Mouse (Mus musculus) adrenal gland, postnatal 4 days (tissue): Measurements from ENCODE around the gene Rexo5. TPM values are rescaled to one million over a fixed set of nuclear protein-coding genes. Genes with fewer than 3 reads are reported as not detected.
A peak's percentile ranks its signal among the peaks of the same experiment; 100 is the strongest.

ENCODE experiments used
- DNase-seq, 2 experiments: peaks; one replicate each; pipeline ENCODE4 v3.0.0; 2021 to 2022; ENCODE audit warnings: low spot score in 2 of 2, mixed read lengths in 2 of 2
- total RNA-seq, 2 experiments: library from RNA; stranded (reverse); gene quantifications; 2 replicates each; pipeline ENCODE4 v1.2.3; 2021

The Rexo5 gene
- total RNA-seq, 2 experiments from 2014 or later, result 12.4 to 13.6 TPM

GRCm38 (mm10) chr7:119841820-119842449 is 48.1 kb downstream of the Rexo5 start:
- no peak for DNase-seq

DNA sequence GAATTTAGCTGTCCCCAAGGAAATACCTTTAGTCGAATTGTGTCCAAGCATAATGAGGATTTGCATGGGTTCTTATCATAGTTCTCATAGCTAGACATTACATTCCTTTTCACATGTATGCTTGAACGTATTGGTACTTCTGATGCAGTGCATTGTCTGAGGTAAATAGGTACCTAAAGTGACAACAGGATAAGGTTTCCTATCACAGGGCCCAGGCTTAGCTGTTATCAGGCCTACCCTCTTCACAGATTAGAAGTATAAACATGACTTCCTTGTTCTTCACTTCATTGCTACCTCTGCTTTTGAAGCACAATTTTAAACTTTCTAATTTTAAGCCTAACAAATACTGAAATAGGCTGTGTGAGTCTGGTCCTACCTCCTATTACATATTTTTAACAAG is 51.7 kb downstream of the Rexo5 start:
- DNase-seq, result no peak

DNA sequence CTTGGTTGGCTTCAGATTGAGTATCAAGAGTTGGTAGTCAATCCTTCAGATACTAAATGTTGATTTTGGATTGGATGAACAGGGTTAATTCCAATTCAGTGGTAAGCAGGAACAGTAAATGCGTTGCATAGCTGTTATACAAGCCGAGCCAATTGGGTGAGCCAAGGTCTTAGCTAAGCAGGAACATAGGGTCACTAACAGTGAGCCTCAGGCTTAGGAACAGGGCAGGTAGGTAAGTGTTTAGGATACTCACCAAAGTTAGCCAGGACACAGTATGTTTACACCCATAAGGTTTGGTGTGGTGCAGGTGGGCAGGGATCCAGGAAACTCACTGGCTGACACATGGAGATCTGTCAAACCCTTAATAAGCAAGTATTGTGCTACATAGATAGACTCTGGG is 53.6 kb downstream of the Rexo5 start:
- DNase-seq, result no peak

DNA sequence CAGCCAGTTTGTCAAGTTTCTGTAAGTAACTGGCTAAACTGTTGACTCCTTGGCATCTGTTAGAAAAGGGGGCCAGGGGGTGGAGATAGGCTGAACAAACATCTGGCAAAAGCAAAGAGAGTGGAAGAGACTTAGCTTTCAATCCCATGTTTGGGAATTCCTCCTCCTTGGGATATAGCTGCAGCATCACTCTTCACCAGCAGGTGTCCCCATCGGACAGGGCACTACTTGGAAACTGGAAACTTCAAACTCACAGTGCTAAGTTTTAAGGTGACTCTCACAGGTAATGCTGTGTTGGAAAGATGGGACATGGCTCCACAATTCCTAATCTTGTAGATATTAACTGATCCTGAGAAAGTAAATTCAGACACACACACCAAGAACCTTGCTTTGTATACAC is 55.3 kb downstream of the Rexo5 start:
- DNase-seq, result peak; percentile 16 to 28

DNA sequence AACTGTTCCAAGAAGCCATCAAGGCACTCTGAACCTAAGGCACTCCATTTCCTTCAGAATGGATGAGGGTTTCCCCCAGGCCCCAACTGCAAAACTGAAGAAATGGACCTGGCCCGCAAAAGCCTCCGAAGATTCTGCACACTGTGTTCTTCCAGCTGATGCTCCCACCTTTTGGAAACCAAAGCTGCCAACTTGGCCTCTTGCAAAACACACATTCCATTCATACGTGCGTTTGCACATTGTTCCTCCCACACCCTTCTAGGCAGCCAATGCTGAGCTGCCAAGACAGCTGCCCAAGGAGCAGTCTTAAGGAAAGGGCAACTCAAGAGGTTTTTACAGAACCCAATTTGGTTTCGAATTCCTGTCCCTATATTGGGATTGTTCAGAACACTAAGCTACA is 56.9 kb downstream of the Rexo5 start:
- DNase-seq, result no peak

- DNase-seq, result no peak
These were observed 58.7 kb downstream of the Rexo5 start for GRCm38 (mm10) chr7:119852494-119852893.

DNA sequence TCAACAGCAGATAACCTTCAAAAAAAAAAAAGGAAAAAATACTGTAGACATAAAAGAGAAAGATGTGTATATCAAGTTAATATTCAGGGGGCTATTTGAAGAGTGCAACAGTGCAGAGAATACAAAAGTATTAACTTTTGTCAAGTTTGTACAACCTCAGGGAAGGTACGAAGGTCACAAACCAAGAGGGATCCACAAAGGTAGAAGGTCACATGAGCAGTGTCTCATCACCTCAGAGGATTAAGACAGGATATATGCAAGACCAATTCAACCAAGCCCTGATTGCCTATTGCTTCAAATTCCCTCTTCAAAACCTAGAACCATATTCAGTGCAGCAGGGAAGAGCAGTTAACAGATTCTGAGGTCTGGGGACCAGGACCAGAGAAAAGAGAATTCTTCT is 59.4 kb downstream of the Rexo5 start:
- no peak for DNase-seq

DNA sequence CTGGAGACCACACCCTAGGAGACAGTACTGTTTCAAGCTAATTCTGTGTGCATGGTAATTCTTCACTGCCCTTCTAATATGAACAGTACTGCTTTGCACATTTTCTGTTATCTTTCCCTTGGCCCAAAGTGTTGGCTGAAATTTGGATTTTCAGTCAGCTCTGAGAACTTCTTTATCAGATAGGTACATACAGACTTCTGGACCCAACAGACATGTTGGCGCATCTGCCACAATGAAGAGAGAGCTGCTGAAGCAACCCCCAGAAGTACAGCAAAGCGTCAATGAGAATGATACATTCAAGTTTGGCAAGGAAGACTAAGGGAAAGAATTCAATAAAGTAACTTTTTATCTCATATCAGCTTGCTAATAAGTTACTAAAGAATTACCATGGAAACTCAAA is 60.6 kb downstream of the Rexo5 start:
- no peak for DNase-seq

DNA sequence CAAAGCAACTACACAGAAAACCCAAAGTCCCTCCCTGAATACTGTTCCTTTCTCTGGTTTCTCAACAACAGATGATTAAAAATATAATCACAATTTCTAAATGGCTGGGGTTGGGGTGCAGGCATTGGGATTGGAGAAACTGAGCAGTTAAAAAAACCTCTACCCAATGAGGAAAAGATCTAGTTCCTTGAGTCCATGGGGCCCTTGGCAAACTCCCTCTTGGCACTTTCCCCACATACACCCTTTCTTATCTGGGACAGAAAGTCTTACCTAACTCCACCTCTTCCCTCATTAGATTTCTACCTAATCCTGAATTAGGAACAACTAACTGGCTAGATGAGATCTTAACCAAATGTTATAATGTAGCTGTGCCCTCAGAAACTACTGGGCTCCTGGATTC is 61.2 kb downstream of the Rexo5 start:
- DNase-seq, result no peak

GRCm38 (mm10) chr7:119859476-119859875 is 65.7 kb downstream of the Rexo5 start:
- no peak for DNase-seq

DNA sequence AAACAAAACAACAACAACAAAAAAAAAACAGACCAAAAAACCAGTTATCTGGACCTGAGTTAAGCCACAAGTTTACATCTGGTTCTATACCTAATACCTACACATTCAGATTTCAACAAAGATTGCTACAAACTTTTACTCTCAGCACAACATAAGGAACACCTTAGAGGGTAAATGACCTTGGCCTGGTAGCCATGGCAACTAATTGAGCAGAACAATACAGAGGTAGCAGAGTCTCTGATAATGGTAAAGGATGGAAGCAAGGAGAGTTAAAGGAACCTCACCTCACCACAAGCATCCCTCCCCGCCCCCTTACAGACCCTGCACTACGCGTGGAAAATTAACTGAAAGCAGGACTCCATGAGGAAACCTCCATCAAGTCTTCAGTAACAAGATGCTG is 66.3 kb downstream of the Rexo5 start:
- DNase-seq, result no peak

GRCm38 (mm10) chr7:119860554-119860953 is 66.7 kb downstream of the Rexo5 start:
- no peak for DNase-seq

DNA sequence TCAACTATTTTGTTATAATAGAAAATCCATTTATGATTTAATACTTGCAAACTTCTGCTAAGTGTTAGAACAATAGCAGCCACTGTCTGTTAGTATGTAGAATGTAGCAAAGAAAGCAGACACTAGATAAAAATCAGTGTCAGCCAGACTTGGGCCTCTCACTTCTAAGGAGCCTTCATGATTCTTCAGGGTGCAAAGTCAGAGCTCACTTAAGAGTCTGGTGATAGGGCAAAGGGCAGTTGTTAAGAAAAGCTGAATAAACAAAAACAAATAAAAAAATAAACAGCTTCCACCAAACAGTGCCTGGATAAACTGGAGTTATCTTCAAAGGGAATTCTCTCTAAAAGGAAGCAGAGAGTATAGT is 67.1 kb downstream of the Rexo5 start:
- no peak for DNase-seq

DNA sequence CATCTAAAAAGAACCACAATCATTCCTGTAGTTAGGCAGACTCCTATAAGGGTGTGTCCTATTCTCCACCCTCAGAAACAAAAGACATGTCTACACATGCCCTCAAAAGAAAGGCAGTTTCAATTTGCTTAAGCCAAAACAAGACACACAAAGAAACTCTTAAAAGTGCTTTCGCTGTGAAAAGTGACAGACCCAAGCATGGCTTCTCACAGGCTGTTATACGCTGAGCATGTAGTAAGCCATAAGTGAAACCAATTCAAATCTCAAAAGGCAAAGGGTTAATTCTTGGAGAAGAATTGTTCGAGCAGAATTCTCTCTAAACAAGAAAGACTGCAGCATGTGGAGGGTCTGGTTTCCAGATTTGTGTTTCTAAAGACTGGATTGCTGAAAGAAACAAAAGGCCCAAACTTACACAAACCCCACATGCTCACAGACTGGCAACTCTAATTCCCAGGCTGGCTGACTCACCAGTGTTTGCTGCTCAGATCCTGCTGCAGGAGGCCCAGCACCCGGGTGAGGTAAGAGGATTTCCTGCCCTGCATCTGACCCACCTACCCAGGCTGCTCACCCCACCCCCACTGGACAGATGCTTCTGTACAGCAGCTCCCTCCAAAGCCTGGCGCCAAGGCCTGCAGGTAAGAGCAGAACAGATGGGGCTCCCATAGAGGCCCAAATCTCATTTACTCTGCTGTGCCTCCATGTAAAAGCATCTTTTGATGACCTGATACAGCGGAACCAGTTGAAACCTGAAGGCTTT is 67.7 kb downstream of the Rexo5 start:
- peak in 1 of 2 experiments; percentile 15 for DNase-seq

GRCm38 (mm10) chr7:119862167-119862566 is 68.4 kb downstream of the Rexo5 start:
- DNase-seq, result no peak

DNA sequence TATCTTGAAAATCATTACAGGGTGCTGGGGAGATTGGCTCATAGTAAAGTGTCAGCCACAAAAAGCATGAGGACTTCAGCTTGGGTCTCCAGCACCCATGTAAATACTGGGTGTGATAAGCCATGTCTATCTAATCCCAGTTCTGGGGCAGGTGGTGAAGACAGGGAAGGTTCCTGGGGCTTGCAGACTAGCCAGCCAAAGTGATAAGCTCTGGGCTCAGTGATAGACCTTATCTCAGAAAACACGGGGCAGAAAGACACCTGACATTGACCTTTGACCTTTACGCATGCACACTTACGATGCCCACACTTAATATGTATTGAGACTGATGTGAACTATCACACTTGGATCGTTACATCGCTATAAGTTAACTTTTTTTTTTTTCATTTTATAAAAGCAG is 70.7 kb downstream of the Rexo5 start:
- DNase-seq, result no peak

DNA sequence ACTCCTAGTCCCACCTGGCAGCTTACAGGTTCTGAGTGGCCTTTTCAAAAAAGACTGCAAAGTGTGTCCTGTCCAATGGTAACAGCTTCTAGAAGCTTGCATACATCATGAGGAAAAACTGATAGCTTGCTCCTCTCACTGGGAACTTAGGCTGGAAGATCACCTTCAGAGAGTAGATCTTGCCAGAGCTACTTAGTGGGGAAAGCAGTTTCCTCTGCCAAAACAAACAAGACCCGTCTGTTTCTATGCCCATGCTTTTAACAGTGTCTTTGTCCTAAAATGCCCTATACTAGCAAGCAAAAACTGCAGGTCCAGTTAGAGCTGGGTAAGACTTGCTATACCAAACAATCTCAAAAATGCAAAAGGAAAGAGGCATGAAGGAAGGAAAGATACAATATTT is 72.3 kb downstream of the Rexo5 start:
- no peak for DNase-seq

DNA sequence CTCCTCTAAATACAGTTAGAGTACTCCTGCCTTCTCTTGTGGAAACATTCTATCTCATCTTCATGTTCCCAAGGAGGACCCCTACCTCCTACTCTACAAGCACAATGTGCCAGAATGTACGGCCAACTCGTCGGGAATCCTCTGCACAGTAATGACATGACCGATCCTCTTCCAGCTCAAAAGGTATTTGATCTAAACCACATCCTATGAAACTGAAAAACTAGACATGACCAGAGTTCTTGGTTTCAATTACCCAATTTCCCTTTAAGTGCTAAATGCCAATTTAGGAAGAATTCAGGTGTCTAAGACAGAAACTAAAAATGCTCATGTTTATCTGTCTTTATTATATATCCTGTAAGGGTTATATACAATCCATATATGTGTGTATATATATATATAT is 78.4 kb downstream of the Rexo5 start:
- DNase-seq, result no peak

GRCm38 (mm10) chr7:119873050-119873449 is 79.2 kb downstream of the Rexo5 start:
- DNase-seq, result no peak

DNA sequence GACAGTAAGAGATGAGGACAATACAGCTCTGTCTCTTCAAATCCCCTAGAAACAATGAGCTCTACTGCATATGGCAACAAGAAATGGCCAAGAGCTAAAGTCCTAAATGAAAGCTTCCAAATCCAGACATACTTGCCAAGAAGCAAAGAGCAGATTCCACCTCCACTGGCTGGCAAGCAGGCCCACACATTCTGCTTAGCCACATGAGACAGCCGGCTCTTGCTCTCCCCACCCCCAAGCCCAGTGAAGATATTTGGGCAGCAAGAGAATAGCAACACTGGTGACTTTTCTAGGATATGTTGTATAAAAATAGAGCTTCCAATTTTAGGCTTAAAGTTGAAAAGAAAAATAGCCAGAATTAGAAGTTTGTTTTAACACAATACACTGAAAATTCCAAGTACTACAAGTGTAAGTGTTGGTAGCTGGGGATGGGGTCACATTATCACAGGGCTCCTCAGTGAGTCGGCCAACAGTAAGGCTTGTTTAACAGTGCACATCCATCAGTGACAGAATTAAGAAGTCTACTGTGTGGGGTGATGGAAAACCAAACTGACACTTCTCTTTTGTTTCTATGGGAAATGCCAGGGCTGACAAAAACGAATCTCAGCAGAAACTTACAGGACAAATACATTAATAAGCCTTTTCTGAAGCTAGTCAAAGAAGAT is 82.1 kb downstream of the Rexo5 start:
- DNase-seq, result no peak

GRCm38 (mm10) chr7:119879171-119879570 is 85.4 kb downstream of the Rexo5 start:
- no peak for DNase-seq

DNA sequence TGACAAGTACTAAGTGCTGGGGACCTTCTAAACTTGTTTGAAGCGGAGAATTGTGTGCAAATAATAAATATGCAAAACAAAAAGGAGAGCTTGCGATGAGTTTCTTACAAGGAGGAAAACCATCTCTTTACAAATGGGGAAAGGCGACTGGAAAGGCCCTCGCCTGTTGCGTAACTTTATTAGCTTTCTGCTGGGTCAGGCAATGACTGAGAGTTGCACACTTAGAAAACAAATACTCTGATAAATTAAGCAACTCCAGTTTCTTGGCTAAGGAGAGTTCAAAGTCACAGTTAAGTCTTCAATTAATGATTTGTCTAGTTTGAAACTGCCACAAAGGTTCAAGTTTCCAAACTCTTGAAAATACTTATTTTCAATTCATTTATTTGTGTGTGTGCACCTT is 86.5 kb downstream of the Rexo5 start:
- no peak for DNase-seq

DNA sequence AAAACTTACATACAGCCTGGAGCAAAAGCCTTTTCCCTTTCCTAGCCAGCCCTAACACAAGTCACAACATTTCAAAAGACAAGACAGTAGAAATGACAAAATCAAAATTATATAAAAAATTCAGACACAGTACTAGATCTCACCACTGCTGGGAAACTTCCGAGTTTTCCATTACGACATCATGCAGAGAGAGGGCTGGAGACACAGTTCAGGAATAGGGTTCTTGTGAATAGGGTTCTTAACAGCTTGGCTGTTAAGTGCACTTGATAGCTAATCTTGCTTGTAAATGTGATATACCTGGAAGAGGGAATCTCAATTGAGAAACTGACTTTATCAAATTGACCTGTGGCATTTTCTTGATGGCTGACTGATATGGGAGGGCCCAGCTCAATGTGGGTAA is 87.4 kb downstream of the Rexo5 start:
- DNase-seq, result no peak
